Mouse (Mus musculus) embryo, embryonic 11 days (tissue): ENCODE results near the gene Tmem120a.
A peak's percentile ranks its signal among the peaks of the same experiment; 100 is the strongest.

Source experiments
- DNase-seq: peaks from one replicate; pipeline ENCODE4 v3.0.0-alpha.2; 2015

Gene Tmem120a

DNA sequence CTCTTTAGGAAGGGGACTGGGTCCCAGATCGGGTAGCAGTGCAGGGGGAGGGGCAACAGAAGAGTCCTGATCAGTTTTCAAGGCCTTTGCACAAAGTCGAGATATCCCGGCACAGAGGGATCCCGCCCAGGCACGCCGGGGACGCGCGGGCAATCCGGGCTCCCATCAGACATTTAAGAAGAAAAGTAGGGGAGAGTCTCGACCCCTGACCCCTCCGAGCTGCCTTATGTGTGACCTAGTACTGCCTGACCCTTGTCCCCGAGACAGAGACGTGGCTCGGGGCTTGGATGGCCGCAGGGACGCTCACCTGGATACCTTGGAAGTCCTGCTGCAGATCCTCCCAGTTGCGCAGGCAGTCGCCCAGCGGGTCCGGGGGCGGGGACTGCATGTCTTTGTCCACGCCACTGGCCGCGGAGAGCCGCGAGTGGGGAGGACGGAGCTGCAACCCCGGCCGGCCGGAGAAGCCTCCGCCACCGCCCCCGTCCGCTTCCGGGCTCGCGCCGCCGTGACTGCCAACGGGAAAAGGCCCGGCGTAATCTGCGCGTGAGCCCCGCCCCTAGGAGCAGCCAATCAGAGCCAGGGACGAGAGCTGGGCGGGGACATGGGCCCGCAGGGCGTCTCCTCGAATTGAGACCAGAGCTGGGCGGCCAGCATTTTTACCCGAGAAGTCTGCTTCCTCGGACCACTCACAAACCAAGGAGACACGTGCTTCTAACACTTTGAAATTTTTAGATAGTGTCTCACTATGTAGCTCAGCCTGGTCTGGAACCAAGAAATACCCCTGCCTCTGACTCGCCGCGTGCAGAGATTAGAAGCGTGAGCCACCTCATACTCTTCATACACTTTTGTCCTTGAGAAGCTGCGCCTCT is at the start of gene Tmem120a:
TSS of gene Tmem120a (minus strand) at position 708 of the 869 bp plus-strand sequence.
- DNase-seq: peak; percentile 97

DNA sequence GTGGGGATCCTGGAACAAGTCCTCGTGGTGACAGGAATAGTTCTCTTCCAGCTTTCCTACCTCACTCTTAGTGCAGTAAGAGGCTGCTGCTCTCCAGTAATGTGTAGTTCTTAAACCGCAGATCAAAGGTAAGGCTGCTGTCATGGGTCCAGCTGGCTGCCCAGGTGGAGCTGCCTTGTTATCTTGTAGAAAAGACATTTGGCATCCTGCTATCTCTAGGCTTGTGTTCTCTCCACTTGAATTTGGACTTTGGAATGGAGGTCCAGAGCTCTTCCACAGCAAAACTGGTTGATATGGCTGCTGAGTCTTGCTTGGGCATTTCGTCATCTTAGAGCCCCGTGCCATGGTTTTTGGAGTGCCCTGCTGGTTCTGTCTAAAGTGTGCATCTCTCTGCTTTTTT is 38.7 kb upstream of the Tmem120a start:
- no peak for DNase-seq

DNA sequence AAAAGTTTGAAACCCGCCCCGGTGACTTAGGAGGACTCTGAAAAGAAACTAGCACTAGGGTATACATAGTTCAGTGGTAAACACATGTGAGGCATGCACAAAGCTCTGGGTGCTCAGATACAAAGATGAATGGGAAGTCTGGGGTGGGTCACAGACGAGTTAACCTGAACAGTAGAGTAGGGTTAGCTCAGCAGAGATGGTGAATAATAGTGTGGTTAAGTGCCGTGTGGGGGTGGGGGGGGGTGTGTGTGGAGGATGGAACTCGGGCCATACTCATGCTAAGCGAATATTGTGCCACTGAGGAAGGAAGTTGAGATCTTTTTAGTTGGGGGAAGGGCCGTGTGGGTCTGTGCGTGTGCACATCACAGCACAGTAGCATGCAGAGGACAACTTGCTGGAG is 36.1 kb upstream of the Tmem120a start:
- DNase-seq: no peak

DNA sequence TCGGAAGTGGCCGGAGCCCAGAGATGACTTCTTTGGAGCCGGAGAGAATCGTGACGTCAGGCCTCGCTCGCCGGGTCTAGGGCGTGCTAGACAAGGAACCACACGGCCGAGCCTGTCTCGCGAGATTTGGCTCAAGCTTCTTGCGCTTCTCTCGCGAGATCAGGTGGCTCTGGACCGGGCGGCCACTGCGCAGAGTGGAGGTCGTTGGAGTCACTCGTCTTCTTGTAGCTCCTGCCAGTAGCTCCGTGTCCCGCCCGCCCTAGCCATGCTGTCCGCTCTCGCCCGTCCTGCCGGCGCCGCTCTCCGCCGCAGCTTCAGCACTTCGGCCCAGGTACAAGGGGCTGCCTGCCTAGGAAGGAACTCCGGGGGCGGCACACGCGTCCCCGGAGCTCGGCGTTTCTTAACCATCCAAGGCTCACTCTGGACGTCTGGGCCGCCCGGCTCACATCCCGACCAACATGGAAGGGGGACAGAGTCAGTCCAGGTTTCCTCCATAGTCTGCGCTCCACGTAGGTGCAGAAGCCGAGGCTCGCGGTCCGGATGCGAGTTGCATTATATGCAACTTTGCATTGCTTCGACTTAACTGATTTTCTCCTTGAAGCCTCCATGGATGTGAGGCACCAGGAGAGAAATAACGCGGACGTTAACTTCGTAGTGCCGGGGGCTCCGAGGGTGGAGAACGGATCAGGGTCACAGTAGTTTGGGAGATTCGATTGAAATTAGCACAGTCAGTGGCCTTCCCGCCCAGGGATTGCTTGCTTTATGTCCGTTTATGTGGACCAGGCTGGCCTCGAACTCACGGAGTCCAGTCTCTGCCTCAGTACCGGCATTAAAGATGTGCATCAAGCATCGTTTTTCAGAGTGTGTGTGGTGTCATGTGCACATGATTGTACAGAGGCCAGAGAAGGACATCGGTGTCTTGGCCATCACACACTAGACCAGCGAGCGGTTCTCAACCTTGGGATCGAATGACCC is 34.5 kb upstream of the Tmem120a start, which contains the start of gene Mdh2:
TSS of gene Mdh2 (plus strand) at position 10 of the 975 bp plus-strand sequence.
- peak; percentile 100 for DNase-seq

DNA sequence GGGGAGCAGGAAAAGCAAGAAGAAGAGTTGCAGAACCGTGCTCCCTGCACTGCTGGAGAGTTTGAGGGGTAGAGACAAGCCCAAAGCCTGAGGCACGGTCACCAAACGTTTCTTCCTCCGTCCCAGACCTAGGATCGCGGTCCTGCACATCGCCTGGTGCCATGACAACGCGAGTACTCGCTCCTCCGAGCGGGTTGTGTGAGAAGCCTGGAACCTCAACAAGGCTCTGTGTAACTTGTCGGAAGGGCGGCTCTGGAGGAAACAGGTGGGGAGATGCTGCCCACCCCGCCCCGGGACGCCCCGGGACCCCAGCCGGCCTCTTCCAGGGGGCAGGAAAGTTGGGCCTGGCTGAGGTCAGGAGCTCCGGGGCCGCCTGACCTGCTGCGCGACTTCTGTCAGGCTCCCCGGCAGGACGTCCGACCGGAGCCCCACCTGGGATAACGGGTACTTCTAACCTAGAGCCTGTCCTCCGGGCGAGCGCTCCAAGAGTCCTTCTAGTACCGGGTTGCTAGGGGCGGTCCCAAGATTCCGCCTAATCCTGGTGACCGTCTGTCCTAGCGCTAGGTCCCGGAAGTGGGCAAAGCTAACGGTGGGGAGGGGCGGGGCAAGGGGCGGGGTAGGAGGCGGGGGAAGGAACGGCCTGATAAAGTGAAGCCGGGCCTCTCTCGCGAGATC is 33.7 kb upstream of the Tmem120a start, which contains the start of gene Styxl1:
TSS of gene Styxl1 (minus strand) at position 590 of the 675 bp plus-strand sequence.
- DNase-seq: peak; percentile 72

DNA sequence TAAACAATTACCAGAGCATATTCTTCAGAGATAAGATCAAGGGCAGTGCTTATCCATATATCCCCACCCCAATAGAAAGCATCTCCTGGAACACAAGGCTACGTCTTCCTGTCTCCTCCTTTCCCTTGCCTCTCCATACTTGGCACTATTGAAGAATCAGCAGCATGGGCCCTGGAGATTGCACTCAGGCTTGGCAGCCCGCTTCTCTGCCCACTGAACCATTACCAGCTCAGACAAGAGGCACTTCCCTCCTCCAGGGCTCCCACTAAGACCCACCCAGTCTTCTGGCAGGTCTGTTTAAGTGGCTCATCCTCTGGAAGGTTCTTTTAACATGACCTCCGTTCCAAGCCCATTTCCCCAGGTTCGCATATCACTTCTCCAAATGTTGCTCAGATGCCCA is 32.3 kb upstream of the Tmem120a start:
- no peak for DNase-seq

DNA sequence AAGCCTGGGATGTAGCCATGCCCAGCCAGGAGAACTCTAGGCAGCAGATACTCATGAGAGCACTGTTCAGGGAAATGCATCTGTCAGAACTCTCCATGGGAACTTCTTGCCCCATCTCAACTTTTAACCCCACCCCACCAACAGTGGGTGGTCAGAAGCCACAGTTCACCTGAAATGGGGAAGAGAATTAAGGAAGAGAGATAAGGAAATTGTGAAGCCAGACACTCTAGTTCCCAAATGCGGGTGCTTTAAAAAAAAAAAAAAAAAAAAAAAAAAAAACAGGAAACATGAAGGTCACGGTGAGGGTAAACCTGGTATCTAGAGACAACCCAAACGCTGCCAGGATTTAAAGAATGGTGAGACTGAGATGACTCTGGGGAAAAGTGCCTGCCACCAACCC is 28.3 kb upstream of the Tmem120a start:
- no peak for DNase-seq

DNA sequence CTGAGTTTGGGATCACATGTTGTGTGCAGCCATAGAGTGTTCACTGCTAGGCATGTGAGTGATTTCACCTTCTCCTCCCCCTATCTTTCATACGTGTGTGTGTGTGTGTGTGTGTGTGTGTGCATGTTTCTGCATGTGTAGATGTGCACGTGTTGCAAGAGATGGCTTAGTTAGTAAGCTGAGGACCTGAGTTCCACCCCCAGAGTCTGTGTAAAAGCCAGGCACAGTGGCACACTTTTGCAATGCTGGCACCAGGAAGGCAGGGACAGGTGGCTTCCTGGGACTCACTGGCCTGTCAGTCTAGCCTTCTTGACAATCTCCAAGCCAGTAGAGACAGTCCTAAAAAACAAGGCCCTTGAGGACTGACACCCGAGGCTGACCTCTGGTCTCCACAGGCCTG is 20.7 kb upstream of the Tmem120a start:
- DNase-seq: no peak

DNA sequence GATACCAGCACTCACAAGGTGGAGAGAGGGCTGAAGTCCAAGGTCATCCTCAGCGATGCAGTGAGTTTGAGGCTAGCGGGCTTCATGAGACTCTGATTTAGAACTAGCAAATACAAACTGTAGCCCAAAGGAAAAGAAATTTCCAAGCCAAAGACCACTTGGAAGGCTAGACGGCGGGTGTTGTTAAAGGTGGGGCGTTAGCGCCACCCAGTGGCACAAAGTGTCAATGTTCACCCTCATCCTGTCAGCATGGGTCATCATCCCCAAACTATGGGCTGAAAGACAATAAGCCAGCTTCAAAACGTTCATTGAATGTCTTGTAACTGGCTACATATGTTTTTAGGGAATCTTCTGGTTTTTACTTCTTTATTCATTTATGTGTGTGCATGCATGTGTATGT is 19.3 kb upstream of the Tmem120a start:
- peak; percentile 84 for DNase-seq

DNA sequence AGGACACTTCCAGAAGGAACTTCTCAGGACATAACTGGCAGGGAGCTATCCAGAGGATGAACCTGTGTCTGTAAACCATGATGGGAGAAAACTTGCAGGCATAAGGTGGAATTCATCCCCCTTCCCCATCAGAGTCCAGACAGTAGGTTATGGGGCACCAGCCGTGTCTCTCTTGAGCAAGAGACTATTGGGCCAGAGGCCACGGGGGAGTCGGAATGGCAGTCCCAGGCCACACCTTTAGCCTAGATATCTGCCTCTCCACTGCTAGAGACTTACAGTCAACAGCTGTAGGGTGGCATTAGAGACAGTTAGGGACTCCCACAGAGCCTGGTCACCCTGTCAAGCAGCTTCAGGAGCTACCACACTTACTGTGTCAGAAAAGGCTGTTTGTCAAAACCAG is 17.6 kb upstream of the Tmem120a start:
- DNase-seq: no peak

DNA sequence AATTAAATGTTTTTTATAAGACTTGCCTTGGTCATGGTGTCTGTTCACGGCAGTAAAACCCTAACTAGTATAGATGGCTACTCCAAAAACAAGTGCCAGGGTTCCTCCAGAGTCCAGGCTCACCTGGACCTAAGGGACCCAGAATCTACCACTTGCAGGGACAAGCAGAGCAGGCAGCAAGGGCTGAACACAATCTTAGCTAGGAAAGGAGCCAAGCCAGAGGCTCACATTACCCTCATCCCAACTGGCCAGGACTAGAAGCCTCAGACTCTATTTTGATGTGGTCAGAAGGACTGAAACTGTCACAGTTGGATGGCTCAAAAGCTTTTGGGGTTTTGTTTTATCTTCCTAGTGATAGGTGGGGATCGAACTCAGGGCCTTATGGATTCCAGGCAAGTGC is 7.3 kb upstream of the Tmem120a start:
- no peak for DNase-seq

DNA sequence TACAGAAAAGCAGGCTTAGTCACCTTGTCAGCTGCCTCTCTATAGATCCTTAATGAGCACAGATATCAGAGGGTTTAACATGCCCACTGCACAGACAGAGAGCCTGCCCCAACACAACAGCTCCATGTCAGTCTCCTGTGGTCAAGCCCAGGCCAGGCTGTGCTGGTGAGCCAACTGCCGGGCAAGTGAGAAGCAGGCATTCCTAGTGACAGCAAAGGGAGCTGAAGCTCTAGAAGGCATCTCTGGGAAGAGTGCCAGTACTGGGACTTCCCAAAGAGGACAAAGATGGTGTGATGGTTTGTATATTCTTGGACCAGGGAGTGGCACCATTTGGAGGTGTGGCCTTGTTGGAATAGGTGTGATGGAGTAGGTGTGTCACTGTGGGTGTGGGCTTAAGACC is 6.8 kb upstream of the Tmem120a start:
- DNase-seq: no peak

DNA sequence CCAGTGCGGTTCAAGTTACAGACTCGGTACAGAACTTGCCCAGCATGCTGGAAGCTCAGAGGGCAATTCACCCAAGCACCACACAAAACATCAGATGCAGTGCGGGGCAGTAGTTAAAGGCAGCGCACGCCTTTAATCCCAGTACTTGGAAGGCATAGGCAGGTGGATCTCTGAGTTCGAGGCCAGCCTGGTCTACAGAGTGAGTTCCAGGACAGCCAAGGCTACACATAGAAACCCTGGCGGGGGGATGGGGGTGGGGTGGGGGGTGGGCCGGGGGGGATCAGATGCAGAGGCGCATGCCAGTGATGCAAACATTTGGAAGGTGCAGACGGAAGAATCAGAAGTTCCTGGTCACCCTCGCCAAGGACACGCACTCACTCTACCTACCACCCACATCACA is 494 bp upstream of the Tmem120a start:
- no peak for DNase-seq

DNA sequence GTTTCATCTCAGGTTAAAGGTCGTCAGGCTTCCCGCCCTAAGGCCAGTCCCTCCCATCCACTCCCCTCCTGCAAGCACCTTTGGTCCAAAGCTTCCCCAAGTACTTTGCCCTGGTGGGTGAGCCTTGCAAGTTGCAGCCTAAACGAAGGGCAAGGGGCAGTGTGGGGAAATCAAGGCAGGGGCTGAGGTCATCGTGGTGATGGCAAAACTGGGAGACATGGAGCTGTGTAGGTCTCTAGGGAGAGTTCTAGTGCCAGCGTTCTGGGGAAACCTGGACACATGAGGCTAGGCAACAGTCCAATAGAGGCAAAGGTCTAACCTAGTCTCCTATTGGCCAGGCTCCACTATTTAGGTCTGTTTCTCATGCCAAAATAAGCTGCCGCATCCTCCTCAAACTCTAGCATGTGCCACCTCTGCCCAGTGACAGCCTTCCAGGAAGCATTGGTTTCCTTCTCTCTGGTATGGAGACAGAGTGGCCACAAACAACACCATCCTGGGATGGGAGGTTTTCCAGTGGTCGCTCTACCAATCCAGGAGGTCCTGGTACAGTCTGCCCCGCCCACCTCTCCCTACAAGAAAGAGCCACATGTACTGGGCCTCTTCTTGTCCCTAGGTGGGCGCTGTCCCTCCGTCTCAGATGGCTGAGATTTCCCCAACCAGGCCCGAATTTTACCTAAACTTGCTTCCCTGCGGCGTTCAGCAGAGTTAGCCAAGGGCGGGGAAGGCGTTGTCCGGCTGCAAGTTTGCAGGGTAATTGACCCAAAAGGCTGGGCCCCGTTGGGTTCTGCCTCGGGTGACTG is 1.1 kb downstream of the Tmem120a start:
- DNase-seq: peak; percentile 65

DNA sequence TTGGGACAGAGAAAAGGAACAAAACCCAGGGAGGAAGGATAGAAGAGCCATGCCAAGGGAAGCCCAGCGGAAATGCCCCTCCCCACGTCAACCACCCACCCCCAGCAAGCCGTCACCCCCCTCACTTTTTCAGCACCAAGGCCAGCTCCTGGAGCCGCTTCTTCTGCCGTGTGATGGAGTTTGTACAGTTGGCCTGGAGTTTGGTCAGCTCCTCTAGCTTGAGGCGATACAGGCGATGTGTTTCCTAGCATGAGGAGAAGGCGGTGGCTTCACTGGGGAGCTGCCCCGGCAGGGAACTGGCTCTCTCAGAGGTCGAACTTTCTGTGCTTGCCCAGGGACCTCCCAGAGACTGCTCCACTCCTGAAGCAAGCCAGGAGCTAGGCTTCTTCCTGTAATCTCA is 2.1 kb downstream of the Tmem120a start:
- DNase-seq: no peak

DNA sequence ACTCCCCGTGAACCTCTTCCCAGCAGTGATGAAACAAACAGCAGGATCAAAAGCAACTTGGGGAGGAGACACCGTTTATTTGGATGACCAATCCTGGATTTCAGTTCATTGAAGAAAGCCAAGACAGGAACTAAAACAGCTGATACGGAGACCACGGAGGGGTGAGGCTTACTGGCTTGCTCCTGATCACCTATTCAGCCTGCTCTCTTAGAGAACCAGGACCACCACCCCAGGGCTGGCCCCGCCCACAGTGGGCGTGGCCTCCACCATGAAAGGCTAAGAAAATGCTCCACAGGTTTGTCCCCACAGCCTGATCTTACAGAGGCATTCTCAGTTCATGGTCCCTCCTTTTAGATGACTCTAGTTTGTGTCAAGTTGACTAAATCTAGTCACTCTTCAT is 6.0 kb downstream of the Tmem120a start:
- peak; percentile 37 for DNase-seq

DNA sequence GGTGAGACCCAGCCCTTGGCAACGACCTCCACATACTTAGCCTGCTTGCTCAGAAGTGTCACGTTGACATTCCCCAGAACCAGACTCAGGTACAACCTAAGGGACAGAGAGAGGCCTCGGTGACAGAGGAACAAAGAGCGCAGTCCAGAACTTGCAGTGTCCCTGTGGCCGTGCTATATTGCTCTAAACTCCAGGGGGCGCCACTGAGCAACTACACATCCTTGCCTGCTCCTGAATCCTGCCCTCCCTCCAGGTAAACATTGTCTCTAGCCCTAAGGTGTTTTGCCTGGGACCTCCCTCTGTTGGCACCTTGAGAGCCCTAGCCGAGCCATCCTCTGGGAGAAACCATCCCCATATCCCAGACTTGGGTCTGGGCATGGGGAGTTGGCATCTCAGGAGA is 7.1 kb downstream of the Tmem120a start:
- DNase-seq: no peak

DNA sequence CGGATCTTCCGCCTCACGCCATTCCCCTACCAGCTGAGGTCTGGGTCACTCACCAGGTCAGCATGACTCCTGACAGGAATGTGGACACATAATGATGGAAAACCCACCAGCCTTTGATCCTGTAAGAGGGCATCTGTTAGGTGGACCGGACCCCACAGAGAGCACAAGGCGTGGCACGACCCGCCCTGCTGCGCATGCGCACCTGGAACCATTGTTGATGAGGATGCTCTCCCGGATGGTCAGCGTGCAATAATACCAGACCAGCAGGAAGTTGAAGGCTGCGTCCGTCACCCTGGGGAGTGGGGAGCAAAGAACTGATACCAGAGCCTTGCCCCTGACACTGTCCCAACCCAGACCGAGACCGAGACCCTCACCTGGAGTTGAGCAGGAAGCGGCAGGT is 7.7 kb downstream of the Tmem120a start:
- no peak for DNase-seq

DNA sequence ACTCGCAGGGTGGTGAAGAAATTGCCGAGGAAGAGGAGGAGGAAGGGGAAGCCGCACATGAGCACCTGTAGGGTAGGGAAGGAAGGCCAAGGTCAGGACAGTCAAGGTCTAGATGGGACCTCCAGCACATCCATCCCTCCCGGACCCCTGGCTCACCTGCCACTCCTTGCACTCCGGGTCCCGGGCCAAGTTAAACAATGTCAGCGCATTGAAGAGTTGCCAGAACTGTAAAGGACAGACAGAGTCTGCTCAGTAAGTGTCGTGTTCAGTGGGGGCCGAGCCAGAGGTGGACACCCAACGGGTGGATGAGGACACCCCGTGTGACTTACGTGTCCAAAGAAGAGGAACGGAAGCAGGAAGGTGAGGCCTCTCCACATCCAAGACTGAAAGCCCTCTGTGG is 8.5 kb downstream of the Tmem120a start:
- no peak for DNase-seq

DNA sequence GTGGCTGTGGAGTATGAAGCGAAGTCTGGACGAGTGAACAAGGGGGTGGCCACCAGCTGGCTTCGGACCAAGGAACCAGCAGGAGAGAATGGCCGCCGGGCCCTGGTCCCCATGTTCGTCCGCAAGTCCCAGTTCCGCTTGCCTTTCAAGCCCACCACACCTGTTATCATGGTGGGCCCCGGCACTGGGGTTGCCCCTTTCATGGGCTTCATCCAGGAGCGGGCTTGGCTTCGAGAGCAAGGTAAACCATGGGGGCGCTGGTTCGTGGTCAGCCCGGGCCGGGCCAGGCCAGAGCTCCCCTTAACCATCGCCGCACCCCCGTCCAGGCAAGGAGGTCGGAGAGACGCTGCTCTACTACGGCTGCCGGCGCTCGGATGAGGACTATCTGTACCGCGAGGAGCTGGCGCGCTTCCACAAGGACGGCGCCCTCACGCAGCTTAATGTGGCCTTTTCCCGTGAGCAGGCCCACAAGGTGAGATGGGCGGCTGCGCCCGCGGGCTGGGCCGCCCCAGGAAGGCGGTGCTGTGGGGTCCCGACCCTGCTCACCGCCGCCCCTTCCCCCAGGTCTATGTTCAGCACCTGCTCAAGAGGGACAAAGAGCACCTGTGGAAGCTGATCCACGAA is 10.1 kb downstream of the Tmem120a start:
- DNase-seq: no peak

DNA sequence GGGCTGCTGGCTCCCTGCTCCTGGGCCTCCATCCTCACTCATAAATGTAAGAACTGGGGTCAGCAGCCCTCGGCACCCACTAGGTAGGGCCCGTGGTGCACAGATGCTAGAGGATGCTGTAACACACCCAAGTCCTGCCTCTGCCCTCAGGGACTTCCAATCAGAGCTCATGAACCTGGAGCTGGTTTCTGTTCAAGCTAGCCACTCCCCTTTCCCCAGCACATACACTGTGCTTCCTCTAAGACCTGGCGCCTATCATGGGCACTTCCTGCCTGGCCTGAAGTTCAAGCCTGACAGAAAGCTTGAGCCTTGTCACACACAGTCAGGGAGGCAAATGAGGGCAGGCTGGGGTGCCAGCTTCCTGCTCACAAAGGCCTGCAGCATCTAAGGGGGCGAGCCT is 11.2 kb downstream of the Tmem120a start:
- no peak for DNase-seq

DNA sequence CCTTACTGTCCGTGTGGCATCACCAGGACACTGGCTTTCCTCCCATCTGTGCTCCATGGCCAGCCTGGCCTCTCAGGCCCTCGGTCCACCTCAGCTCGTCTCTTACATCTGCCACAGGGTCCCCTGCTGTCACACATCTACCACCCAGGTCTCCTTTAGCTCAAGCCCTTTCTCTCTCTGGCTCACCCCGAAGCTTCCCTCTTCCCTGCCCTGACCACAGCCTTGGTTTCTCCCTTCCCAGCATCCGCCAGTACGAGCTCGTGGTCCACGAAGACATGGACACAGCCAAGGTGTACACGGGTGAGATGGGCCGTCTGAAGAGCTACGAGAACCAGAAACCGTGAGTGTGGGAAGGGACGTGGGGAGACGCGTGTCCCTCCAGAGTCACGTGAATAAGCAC is 12.9 kb downstream of the Tmem120a start:
- DNase-seq: no peak
